Mouse (Mus musculus) MEL (cell line): Measurements from ENCODE around the gene Tc2n. TPM values are rescaled to one million over a fixed set of nuclear protein-coding genes. Genes with fewer than 3 reads are reported as not detected.

Source experiments
- DNase-seq: peaks from one replicate; pipeline ENCODE4 v3.0.0; 2011; ENCODE audit warnings: low read depth, low spot score
- H3K27ac ChIP-seq: 2 replicates; pipeline ENCODE4 v1.5.1; 2012; ENCODE audit warnings: low read depth, mild to moderate bottlenecking, control low read depth, low read length, moderate library complexity; ENCODE audit not compliant: control insufficient read depth
- H3K27me3 ChIP-seq, 2 experiments: fragments of 150-350 bp in 1 of 2; sonication (generic) in 1 of 2; 2 replicates each; pipeline ENCODE4 v1.6.1; 2012; ENCODE audit warnings: low read length in 2 of 2, mild to moderate bottlenecking in 2 of 2, improper control_type of control experiment in 1 of 2, moderate library complexity in 1 of 2; ENCODE audit not compliant: insufficient read depth in 2 of 2, control insufficient read depth in 1 of 2
- H3K36me3 ChIP-seq, 2 experiments: 2 replicates each; pipeline ENCODE4 v1.6.1; 2012 to 2014; ENCODE audit warnings: low read length in 2 of 2, improper control_type of control experiment in 1 of 2, inconsistent platforms in 1 of 2, mild to moderate bottlenecking in 1 of 2; ENCODE audit not compliant: insufficient read depth in 2 of 2, control insufficient read depth in 1 of 2
- H3K4me1 ChIP-seq, 2 experiments: fragments of 150-350 bp in 1 of 2; sonication (generic) in 1 of 2; 2 replicates each; pipeline ENCODE4 v1.6.1; 2012; ENCODE audit warnings: low read length in 2 of 2, improper control_type of control experiment in 1 of 2, mild to moderate bottlenecking in 1 of 2; ENCODE audit not compliant: insufficient read depth in 2 of 2, control insufficient read depth in 1 of 2
- H3K4me3 ChIP-seq, 2 experiments: fragments of 150-350 bp in 1 of 2; sonication (generic) in 1 of 2; 2 replicates each; pipeline ENCODE4 v1.5.1; 2012; ENCODE audit warnings: low read depth in 2 of 2, low read length in 2 of 2, mild to moderate bottlenecking in 2 of 2, moderate library complexity in 2 of 2, control low read depth in 1 of 2, improper control_type of control experiment in 1 of 2; ENCODE audit not compliant: control insufficient read depth in 1 of 2, insufficient read depth in 1 of 2
- H3K79me2 ChIP-seq: 2 replicates; pipeline ENCODE4 v1.6.1; 2012; ENCODE audit warnings: mild to moderate bottlenecking, low read length, moderate library complexity; ENCODE audit not compliant: control insufficient read depth, poor library complexity, insufficient read depth
- H3K9ac ChIP-seq: 2 replicates; pipeline ENCODE4 v1.6.1; 2012; ENCODE audit warnings: low read depth, mild to moderate bottlenecking, control low read depth, low read length, moderate library complexity; ENCODE audit not compliant: control insufficient read depth, poor library complexity, severe bottlenecking
- H3K9me3 ChIP-seq: fragments of 150-350 bp; sonication (generic); replicated peaks from 2 replicates; pipeline ENCODE4 v1.6.1; 2012; ENCODE audit warnings: mild to moderate bottlenecking, low read length, improper control_type of control experiment, moderate library complexity; ENCODE audit not compliant: insufficient read depth
- CHD2 ChIP-seq: IDR thresholded peaks from 2 replicates; pipeline ENCODE4 v1.6.1; 2011; ENCODE audit warnings: low read length, improper control_type of control experiment
- E2F4 ChIP-seq: IDR thresholded peaks from 2 replicates; pipeline ENCODE4 v1.6.1; 2011; ENCODE audit warnings: low read depth, low read length, improper control_type of control experiment, borderline replicate concordance
- ELF1 ChIP-seq: IDR thresholded peaks from 2 replicates; pipeline ENCODE4 v1.6.1; 2014; ENCODE audit warnings: low read depth, mild to moderate bottlenecking, inconsistent platforms, low read length, improper control_type of control experiment, moderate library complexity
- EP300 ChIP-seq, 2 experiments: IDR thresholded peaks; 2 replicates each; pipeline ENCODE4 v1.6.1; 2011; ENCODE audit warnings: improper control_type of control experiment in 2 of 2, low read length in 2 of 2, low read depth in 1 of 2, mild to moderate bottlenecking in 1 of 2
- GABPA ChIP-seq: IDR thresholded peaks from 2 replicates; pipeline ENCODE4 v1.6.1; 2012; ENCODE audit warnings: low read depth, mild to moderate bottlenecking, inconsistent platforms, low read length, improper control_type of control experiment, moderate library complexity
- JUND ChIP-seq: IDR thresholded peaks from 2 replicates; pipeline ENCODE4 v1.6.1; 2011; ENCODE audit warnings: low read depth, mild to moderate bottlenecking, improper control_type of control experiment, low read length
- KAT2A ChIP-seq: conservative IDR thresholded peaks from 2 replicates; pipeline ENCODE4 v1.6.1; 2012; ENCODE audit warnings: low read depth, low read length, improper control_type of control experiment, inconsistent platforms
- MAFK ChIP-seq: IDR thresholded peaks from 2 replicates; pipeline ENCODE4 v1.6.1; 2011; ENCODE audit warnings: low read depth, mild to moderate bottlenecking, low read length, improper control_type of control experiment, borderline replicate concordance
- MAZ ChIP-seq: IDR thresholded peaks from 2 replicates; pipeline ENCODE4 v1.6.1; 2012; ENCODE audit warnings: low read depth, mild to moderate bottlenecking, inconsistent platforms, low read length, improper control_type of control experiment
- MEF2A ChIP-seq: IDR thresholded peaks from 2 replicates; pipeline ENCODE4 v1.6.1; 2014; ENCODE audit warnings: low read depth, mild to moderate bottlenecking, inconsistent platforms, low read length, improper control_type of control experiment; ENCODE audit not compliant: poor library complexity, insufficient replicate concordance, severe bottlenecking; ENCODE audit errors: extremely low read depth
- POLR2A ChIP-seq, 2 experiments: IDR thresholded peaks; 2 replicates each; pipeline ENCODE4 v1.6.1; 2011 to 2012; ENCODE audit warnings: low read length in 2 of 2, mild to moderate bottlenecking in 2 of 2, control low read depth in 1 of 2, improper control_type of control experiment in 1 of 2, low read depth in 1 of 2, moderate library complexity in 1 of 2; ENCODE audit not compliant: control insufficient read depth in 1 of 2, insufficient read depth in 1 of 2, poor library complexity in 1 of 2
- POLR2AphosphoS2 ChIP-seq: IDR thresholded peaks from 2 replicates; pipeline ENCODE4 v1.6.1; 2011; ENCODE audit warnings: low read length, improper control_type of control experiment
- POLR2AphosphoS5 ChIP-seq: IDR thresholded peaks from 2 replicates; pipeline ENCODE4 v1.6.1; 2012; ENCODE audit warnings: low read depth, borderline replicate concordance, mild to moderate bottlenecking, inconsistent platforms, low read length, moderate library complexity, mixed read lengths
- RAD21 ChIP-seq: IDR thresholded peaks from 2 replicates; pipeline ENCODE4 v1.6.1; 2011; ENCODE audit warnings: mild to moderate bottlenecking, low read depth, low read length, improper control_type of control experiment
- RCOR1 ChIP-seq: IDR thresholded peaks from 2 replicates; pipeline ENCODE4 v1.6.1; 2012; ENCODE audit warnings: low read depth, mild to moderate bottlenecking, inconsistent platforms, low read length, improper control_type of control experiment
- SIN3A ChIP-seq: IDR thresholded peaks from 2 replicates; pipeline ENCODE4 v1.6.1; 2012; ENCODE audit warnings: low read length, improper control_type of control experiment, inconsistent platforms
- TCF12 ChIP-seq: IDR thresholded peaks from 2 replicates; pipeline ENCODE4 v1.6.1; 2014; ENCODE audit warnings: low read depth, mild to moderate bottlenecking, inconsistent platforms, low read length, improper control_type of control experiment, moderate library complexity
- UBTF ChIP-seq: IDR thresholded peaks from 2 replicates; pipeline ENCODE4 v1.6.1; 2012; ENCODE audit warnings: low read depth, mild to moderate bottlenecking, inconsistent platforms, low read length, improper control_type of control experiment, moderate library complexity, borderline replicate concordance; ENCODE audit not compliant: insufficient read depth
- USF2 ChIP-seq, 2 experiments: IDR thresholded peaks; 2 replicates each; pipeline ENCODE4 v1.6.1; 2011 to 2012; ENCODE audit warnings: improper control_type of control experiment in 2 of 2, low read length in 2 of 2, borderline replicate concordance in 1 of 2, inconsistent platforms in 1 of 2, low read depth in 1 of 2, mild to moderate bottlenecking in 1 of 2; ENCODE audit not compliant: insufficient read depth in 1 of 2
- ZKSCAN1 ChIP-seq: IDR thresholded peaks from 2 replicates; pipeline ENCODE4 v1.6.1; 2012; ENCODE audit warnings: low read depth, mild to moderate bottlenecking, inconsistent platforms, low read length, improper control_type of control experiment, moderate library complexity
- polyA plus RNA-seq, 2 experiments: library from polyadenylated mRNA; stranded (reverse) in 1 of 2; unstranded in 1 of 2; fragments of >175 nt in 1 of 2; fragments of >200 nt in 1 of 2; gene quantifications; 2 replicates each; pipeline versions ENCODE4 v1.2.1 to v1.2.4; 2012; ENCODE audit warnings: low replicate concordance in 2 of 2, low read depth in 1 of 2; ENCODE audit not compliant: insufficient read length in 2 of 2, insufficient read depth in 1 of 2, missing spikeins in 1 of 2
- total RNA-seq: library from RNA; depleted of rRNA; stranded (reverse); fragments of 300-350 nt; gene quantifications from 2 replicates; pipeline ENCODE4 v1.2.3, GENCODE M21; 2012

The Tc2n gene
- total and polyA plus RNA-seq, 3 experiments: 0.49 TPM; not detected in 2

- H3K27ac ChIP-seq: no peak overlapping the region
- H3K36me3 ChIP-seq: no peaks in the 10 kb centered on the region
- H3K27me3 ChIP-seq: no peaks in the 10 kb centered on the region; a peak in 1 of 4 replicates
- no peaks in the 10 kb centered on the region for H3K79me2 ChIP-seq
- no peaks in the 10 kb centered on the region for H3K9me3 ChIP-seq
- H3K9ac ChIP-seq: no peak overlapping the region
- no peak overlapping the region for H3K4me3 ChIP-seq
- no peaks in the 10 kb centered on the region for H3K4me1 ChIP-seq
- no peak for TF ChIP-seq JUND
- TF ChIP-seq UBTF: no peak
- TF ChIP-seq GABPA: no peak
- no peak for TF ChIP-seq CHD2
- no peak for TF ChIP-seq POLR2AphosphoS5
- no peak for TF ChIP-seq TCF12
- no peak for TF ChIP-seq SIN3A
- no peak for TF ChIP-seq RAD21
- no peak for TF ChIP-seq ZKSCAN1
- TF ChIP-seq RCOR1: no peak
- TF ChIP-seq USF2 (IDR thresholded peaks at IDR 0.05; ENCODE audit: borderline replicate concordance in 1 of 2, insufficient read depth in 1 of 2, low read depth in 1 of 2, low read length in 2 of 2): no peak
- TF ChIP-seq EP300 (IDR thresholded peaks at IDR 0.05; ENCODE audit: low read depth in 1 of 2, low read length in 2 of 2): no peak
- TF ChIP-seq E2F4: no peak
- TF ChIP-seq POLR2AphosphoS2: no peak
- no peak for TF ChIP-seq KAT2A
- no peak for TF ChIP-seq MAFK
- DNase-seq: no peak
Observed at GRCm38 (mm10) chr12:101766228-101766852, 48.0 kb upstream of the Tc2n start.

DNA sequence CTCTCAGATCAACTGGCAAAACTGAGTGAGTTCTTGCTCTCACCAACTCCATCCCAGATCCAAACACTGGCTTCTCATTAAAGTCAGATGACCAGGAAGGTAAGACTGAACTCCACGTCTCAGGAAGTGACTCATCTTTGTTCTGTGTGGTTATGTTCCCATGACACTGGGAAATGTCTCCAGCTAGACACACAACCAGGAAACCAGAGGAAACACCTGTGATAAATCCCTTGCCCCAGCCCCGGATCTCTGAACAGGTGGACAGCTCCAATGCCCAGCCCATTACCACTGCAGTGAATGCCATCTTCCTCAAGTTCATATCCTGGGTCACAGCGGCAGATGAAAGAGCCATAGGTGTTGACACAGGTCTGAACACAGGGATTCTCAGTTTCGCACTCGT lies 46.5 kb upstream of the Tc2n start:
- no peaks in the 10 kb centered on the region for H3K79me2 ChIP-seq
- no peaks in the 10 kb centered on the region for H3K36me3 ChIP-seq
- H3K9me3 ChIP-seq: no peaks in the 10 kb centered on the region
- DNase-seq: no peak
- H3K27me3 ChIP-seq: no peaks in the 10 kb centered on the region; a peak in 1 of 4 replicates
- H3K4me3 ChIP-seq: no peak overlapping the region
- H3K9ac ChIP-seq: no peak overlapping the region
- H3K27ac ChIP-seq: no peak overlapping the region
- TF ChIP-seq ELF1 (no peak), TCF12 (no peak), POLR2A (IDR thresholded peaks at IDR 0.05; ENCODE audit: control insufficient read depth in 1 of 2, insufficient read depth in 1 of 2, low read depth in 1 of 2, low read length in 2 of 2, poor library complexity in 1 of 2) (no peak), MAZ (no peak), MEF2A (no peak), RCOR1 (no peak)
- no peaks in the 10 kb centered on the region for H3K4me1 ChIP-seq
